Mouse (Mus musculus) ES-E14 (cell line): ENCODE results near the gene Ap1b1. TPM values are rescaled to one million over a fixed set of nuclear protein-coding genes. Genes with fewer than 3 reads are reported as not detected.
A peak's percentile ranks its signal among the peaks of the same experiment; 100 is the strongest.

Experiments
- DNase-seq: peaks from one replicate; pipeline ENCODE4 v3.0.0-alpha.2; 2013; ENCODE audit warnings: low read depth, low spot score
- H3K27ac ChIP-seq: 2 replicates; pipeline ENCODE4 v1.5.1; 2012; ENCODE audit warnings: low read depth, mild to moderate bottlenecking, low read length, moderate library complexity, mixed read lengths; ENCODE audit not compliant: poor library complexity, insufficient read depth, severe bottlenecking
- H3K36me3 ChIP-seq: 2 replicates; pipeline ENCODE4 v1.6.1; 2012; ENCODE audit warnings: mild to moderate bottlenecking, low read length, moderate library complexity, mixed read lengths; ENCODE audit not compliant: control insufficient read depth, poor library complexity, insufficient read depth, severe bottlenecking
- H3K4me1 ChIP-seq, 2 experiments: fragments of 150-350 bp in 1 of 2; sonication (generic) in 1 of 2; 2 replicates each; pipeline ENCODE4 v1.6.1; 2012; ENCODE audit warnings: low read length in 2 of 2, mild to moderate bottlenecking in 1 of 2, mixed read lengths in 1 of 2; ENCODE audit not compliant: control insufficient read depth in 2 of 2, insufficient read depth in 2 of 2, poor library complexity in 1 of 2
- H3K4me3 ChIP-seq, 2 experiments: fragments of 150-350 bp in 1 of 2; sonication (generic) in 1 of 2; 2 replicates each; pipeline ENCODE4 v1.5.1; 2012; ENCODE audit warnings: low read length in 2 of 2, low read depth in 1 of 2, mild to moderate bottlenecking in 1 of 2, mixed read lengths in 1 of 2; ENCODE audit not compliant: insufficient read depth in 1 of 2, poor library complexity in 1 of 2, severe bottlenecking in 1 of 2
- H3K9ac ChIP-seq: 2 replicates; pipeline ENCODE4 v1.6.1; 2012; ENCODE audit warnings: low read depth, mild to moderate bottlenecking, low read length, mixed read lengths; ENCODE audit not compliant: poor library complexity, insufficient read depth, severe bottlenecking
- H3K9me3 ChIP-seq: fragments of 150-350 bp; sonication (generic); 2 replicates; pipeline ENCODE4 v1.6.1; 2012; ENCODE audit warnings: low read depth, mild to moderate bottlenecking, low read length; ENCODE audit not compliant: control insufficient read depth, insufficient read depth
- CHD2 ChIP-seq: IDR thresholded peaks from 2 replicates; pipeline ENCODE4 v1.6.1; 2014; ENCODE audit warnings: mild to moderate bottlenecking, low read depth, low read length, inconsistent platforms
- HCFC1 ChIP-seq: IDR thresholded peaks from 2 replicates; pipeline ENCODE4 v1.6.1; 2012; ENCODE audit warnings: low read length, inconsistent platforms, borderline replicate concordance; ENCODE audit not compliant: insufficient read depth
- MAFK ChIP-seq: IDR thresholded peaks from 2 replicates; pipeline ENCODE4 v1.6.1; 2014; ENCODE audit warnings: mild to moderate bottlenecking, low read depth, low read length, inconsistent platforms; ENCODE audit not compliant: insufficient read depth
- ZC3H11A ChIP-seq: IDR thresholded peaks from 2 replicates; pipeline ENCODE4 v1.6.1; 2012; ENCODE audit warnings: low read depth, mild to moderate bottlenecking, inconsistent platforms, low read length, borderline replicate concordance
- ZNF384 ChIP-seq: IDR thresholded peaks from 2 replicates; pipeline ENCODE4 v1.6.1; 2012; ENCODE audit warnings: low read depth, low read length, inconsistent platforms
- in situ Hi-C, 2 experiments: fragments of 600-800 bp; cut with MboI; formaldehyde crosslinking; loops; one replicate each; pipeline ENCODE4 v1.15.1; 2025; ENCODE audit warnings: low sequenced_read_pairs in 2 of 2, inconsistent platforms in 1 of 2; ENCODE audit not compliant: unreplicated experiment in 2 of 2
- total RNA-seq: library from RNA; depleted of rRNA; stranded (reverse); fragments of 300-350 nt; gene quantifications from 2 replicates; pipeline ENCODE4 v1.2.3, GENCODE M21; 2012

The Ap1b1 gene
- total RNA-seq, 1 experiment = 42.4 TPM

- no peak overlapping the region for H3K27ac ChIP-seq
- H3K9me3 ChIP-seq = no peaks in the 10 kb centered on the region
- no peak for DNase-seq
- in situ Hi-C loops = no loop called here
- peak overlapping the region; percentile 51 to 54; a peak in 3 of 4 replicates for H3K4me3 ChIP-seq
- no peak for TF ChIP-seq CHD2
- H3K36me3 ChIP-seq = peaks cover 16% of the 10 kb centered on the region; the same call in 1 of the 2 replicates
- H3K9ac ChIP-seq = peak overlapping the region; percentile 71
- H3K4me1 ChIP-seq = peaks cover 10 to 47% of the 10 kb centered on the region in 2 experiments
Observed at GRCm38 (mm10) chr11:5060756-5061412, 74.3 kb downstream of the Ap1b1 start.

- Histone ChIP-seq H3K27ac (peak overlapping the region; percentile 3; the same call in 1 of the 2 replicates), H3K9me3 (no peaks in the 10 kb centered on the region), H3K4me3 (peak overlapping the region; percentile 51 to 54; a peak in 3 of 4 replicates), H3K4me1 (peaks cover 10 to 44% of the 10 kb centered on the region in 2 experiments), H3K36me3 (peaks cover 16% of the 10 kb centered on the region; the same call in 1 of the 2 replicates), H3K9ac (peak overlapping the region; percentile 71)
- peak; percentile 93 for DNase-seq
- in situ Hi-C loops = no loop called here
- no peak for TF ChIP-seq ZC3H11A
- TF ChIP-seq ZNF384 = no peak
- no peak for TF ChIP-seq CHD2
- TF ChIP-seq MAFK = no peak
- no peak for TF ChIP-seq HCFC1
Observed at GRCm38 (mm10) chr11:5061413-5062139, 75.0 kb downstream of the Ap1b1 start.

- in situ Hi-C loops = no loop called here
- TF ChIP-seq CHD2 (no peak), ZC3H11A (no peak), ZNF384 (no peak), MAFK (no peak), HCFC1 (no peak)
- Histone ChIP-seq H3K9me3 (no peaks in the 10 kb centered on the region), H3K4me3 (peak overlapping the region; percentile 3 to 50; a peak in 3 of 4 replicates), H3K9ac (0 out of 2 replicates have a peak overlapping the region, but pooled peaks have one; percentile 19), H3K27ac (no peak overlapping the region), H3K36me3 (peaks cover 16% of the 10 kb centered on the region; the same call in 1 of the 2 replicates), H3K4me1 (peaks cover 7 to 37% of the 10 kb centered on the region in 2 experiments; a peak in 3 of 4 replicates)
- DNase-seq = no peak
Observed at GRCm38 (mm10) chr11:5062326-5062725, 75.7 kb downstream of the Ap1b1 start.

- peaks cover 7 to 37% of the 10 kb centered on the region in 2 experiments; a peak in 3 of 4 replicates for H3K4me1 ChIP-seq
- in situ Hi-C loops = no loop called here
- TF ChIP-seq MAFK (no peak), CHD2 (no peak), ZNF384 (no peak), HCFC1 (no peak), ZC3H11A (no peak)
- H3K4me3 ChIP-seq = no peak overlapping the region
- no peak overlapping the region for H3K9ac ChIP-seq
- H3K27ac ChIP-seq = no peak overlapping the region
- no peak for DNase-seq
- H3K36me3 ChIP-seq = peaks cover 16% of the 10 kb centered on the region; the same call in 1 of the 2 replicates
- H3K9me3 ChIP-seq = no peaks in the 10 kb centered on the region
Observed at GRCm38 (mm10) chr11:5062860-5063505, 76.4 kb downstream of the Ap1b1 start.
